In genomic region chr11:104707084-104707483, GRCm38 (mm10) we compare ENCODE assay signal across 16 mouse cellular contexts. TPM values are rescaled to one million over a fixed set of nuclear protein-coding genes. Genes with fewer than 3 reads are reported as not detected.
DNase-seq lines count a peak whose midpoint lies in the region; ATAC-seq and TF ChIP-seq lines count a peak whose summit lies in the region.
"Had no signal": no experiment of that assay in that cellular context is flagged by ENCODE, and none has a peak within 500 bp of the region (broad histone marks: within the 10 kb centered on the region; RNA-seq: fewer than 3 reads in every experiment).

No protein-coding gene starts in this region.

- H3K79me2 ChIP-seq in CH12.LX (replicated peaks; ENCODE audit: control insufficient read depth, extremely low read depth, insufficient read depth, poor library complexity, severe bottlenecking) (no peaks in the 10 kb centered on the region), MEL (ENCODE audit: control insufficient read depth, insufficient read depth, low read length, poor library complexity) (no peaks in the 10 kb centered on the region)

- H3K4me1 ChIP-seq in kidney, postnatal 0 days (replicated peaks; ENCODE audit: insufficient read depth, low read length) = 0 out of 2 replicates have a peak, but pooled peaks cover 2% of the 10 kb centered on the region
- H3K4me1 ChIP-seq in CH12.LX (ENCODE audit: control insufficient read depth in 1 of 2, insufficient read depth in 2 of 2) (peaks cover 0 to 4% of the 10 kb centered on the region in 2 experiments; a peak in 2 of 4 replicates), MEL (ENCODE audit: control insufficient read depth in 1 of 2, insufficient read depth in 2 of 2, low read length in 2 of 2) (peaks cover 3 to 4% of the 10 kb centered on the region in 2 experiments; a peak in 2 of 4 replicates)
- no peaks in the 10 kb centered on the region for H3K4me1 ChIP-seq in heart, embryonic 11.5 days (ENCODE audit: control insufficient read depth, insufficient read depth, low read length)
- H3K4me1 ChIP-seq: embryonic facial prominence, embryonic 10.5 days; heart, embryonic 13.5 days; hindbrain, embryonic 12.5 days; liver, embryonic 15.5 days had no signal

- no peaks in the 10 kb centered on the region; the same call in 1 of the 2 replicates for H3K27me3 ChIP-seq in kidney, postnatal 0 days (ENCODE audit: insufficient read depth, low read length)
- H3K27me3 ChIP-seq in CH12.LX (replicated peaks) (no peaks in the 10 kb centered on the region), MEL (ENCODE audit: control insufficient read depth in 1 of 2, insufficient read depth in 2 of 2, low read length in 2 of 2) (peaks cover 0 to 5% of the 10 kb centered on the region in 2 experiments; a peak in 2 of 4 replicates)
- no peaks in the 10 kb centered on the region for H3K27me3 ChIP-seq in heart, embryonic 11.5 days (ENCODE audit: control insufficient read depth, insufficient read depth, low read length)
- H3K27me3 ChIP-seq: heart, embryonic 13.5 days; hindbrain, embryonic 12.5 days; liver, embryonic 15.5 days had no signal

- no peak overlapping the region for H3K4me3 ChIP-seq in kidney, postnatal 0 days (replicated peaks; ENCODE audit: low read depth, low read length)
- H3K4me3 ChIP-seq in CH12.LX (replicated peaks in 1 of 3; ENCODE audit: low read depth in 2 of 3, low read length in 2 of 3, poor library complexity in 1 of 3) = no peak overlapping the region
- H3K4me3 ChIP-seq in MEL (ENCODE audit: control insufficient read depth in 1 of 2, insufficient read depth in 1 of 2, low read depth in 2 of 2, low read length in 2 of 2) = no peak overlapping the region
- no peak overlapping the region for H3K4me3 ChIP-seq in heart, embryonic 11.5 days (ENCODE audit: low read depth, low read length)
- H3K4me3 ChIP-seq: embryonic facial prominence, embryonic 10.5 days; heart, embryonic 13.5 days; hindbrain, embryonic 12.5 days; liver, embryonic 15.5 days had no signal

- no peaks in the 10 kb centered on the region for H3K36me3 ChIP-seq in kidney, postnatal 0 days (ENCODE audit: insufficient read depth, low read length)
- no peaks in the 10 kb centered on the region for H3K36me3 ChIP-seq in CH12.LX (replicated peaks in 1 of 2; ENCODE audit: control insufficient read depth in 1 of 2, insufficient read depth in 1 of 2, low read length in 1 of 2)
- no peaks in the 10 kb centered on the region for H3K36me3 ChIP-seq in MEL (ENCODE audit: control insufficient read depth in 1 of 2, insufficient read depth in 2 of 2, low read length in 2 of 2)
- H3K36me3 ChIP-seq in heart, embryonic 11.5 days (ENCODE audit: control insufficient read depth, insufficient read depth, low read length) = no peaks in the 10 kb centered on the region
- H3K36me3 ChIP-seq: embryonic facial prominence, embryonic 10.5 days; heart, embryonic 13.5 days; hindbrain, embryonic 12.5 days; liver, embryonic 15.5 days had no signal

- no peak for TF ChIP-seq POLR2A in CH12.LX (IDR thresholded peaks at IDR 0.05; ENCODE audit: low read depth, low read length)
- TF ChIP-seq POLR2A in MEL (IDR thresholded peaks at IDR 0.05; ENCODE audit: control insufficient read depth in 1 of 2, insufficient read depth in 1 of 2, low read depth in 1 of 2, low read length in 2 of 2, poor library complexity in 1 of 2) = no peak

- H3K9ac ChIP-seq in kidney, postnatal 0 days (ENCODE audit: low read depth, low read length) = no peak overlapping the region
- H3K9ac ChIP-seq in CH12.LX (ENCODE audit: insufficient read depth, low read depth) (no peak overlapping the region), MEL (ENCODE audit: control insufficient read depth, low read depth, low read length, poor library complexity, severe bottlenecking) (no peak overlapping the region)
- H3K9ac ChIP-seq in heart, embryonic 11.5 days (ENCODE audit: low read depth, low read length) = no peak overlapping the region
- H3K9ac ChIP-seq: heart, embryonic 13.5 days; hindbrain, embryonic 12.5 days; liver, embryonic 15.5 days had no signal

- no peak overlapping the region for H3K4me2 ChIP-seq in kidney, postnatal 0 days (ENCODE audit: low read length)
- no peak overlapping the region for H3K4me2 ChIP-seq in CH12.LX (ENCODE audit: insufficient read depth, low read depth, poor library complexity, severe bottlenecking)
- H3K4me2 ChIP-seq in heart, embryonic 11.5 days = no peak overlapping the region
- H3K4me2 ChIP-seq: heart, embryonic 13.5 days; hindbrain, embryonic 12.5 days; liver, embryonic 15.5 days had no signal

- no peak for DNase-seq in kidney, postnatal 0 days (ENCODE audit: low spot score)
- no peak for DNase-seq in kidney, postnatal 25 days
- DNase-seq in CH12.LX (ENCODE audit: extremely low read depth) = peak; percentile 42
- DNase-seq in MEL (ENCODE audit: low read depth, low spot score) = peak; percentile 32
- no peak for DNase-seq in left cerebral cortex, adult 9 months (ENCODE audit: low spot score in 2 of 2)
- DNase-seq: cerebellum, adult 2 months; kidney, adult 18-20 months; left cerebral cortex, postnatal 4 days; thymus, adult 18-20 months had no signal

- dilution Hi-C loops in CH12.LX (cut with MboI; ENCODE audit: extremely low pct_ligation_motif_present, extremely low pct_unique_long_range_greater_than_20kb, low sequenced_read_pairs) = no loop called here

- no peak for ATAC-seq in kidney, postnatal 0 days (replicated peaks; ENCODE audit: low FRiP score, low read depth)
- peak; percentile 50; the same call in 1 of the 2 replicates for ATAC-seq in megakaryocyte progenitor cell, adult 5-6 weeks (replicated peaks; ENCODE audit: poor library complexity)
- ATAC-seq in heart, embryonic 11.5 days (replicated peaks; ENCODE audit: insufficient number of reproducible peaks, low FRiP score, low TSS enrichment) = no peak

- H3K9me3 ChIP-seq in kidney, postnatal 0 days (replicated peaks; ENCODE audit: low read length) = no peaks in the 10 kb centered on the region
- no peaks in the 10 kb centered on the region for H3K9me3 ChIP-seq in CH12.LX (replicated peaks; ENCODE audit: low read length)
- H3K9me3 ChIP-seq in MEL (replicated peaks; ENCODE audit: insufficient read depth, low read length) = no peaks in the 10 kb centered on the region
- no peaks in the 10 kb centered on the region for H3K9me3 ChIP-seq in heart, embryonic 11.5 days (replicated peaks; ENCODE audit: control insufficient read depth, low read length)
- H3K9me3 ChIP-seq: embryonic facial prominence, embryonic 10.5 days; heart, embryonic 13.5 days; hindbrain, embryonic 12.5 days; liver, embryonic 15.5 days had no signal

- in situ Hi-C loops in CH12.LX (cut with MboI; ENCODE audit: low pct_ligation_motif_present, low pct_unique_long_range_greater_than_20kb, low sequenced_read_pairs) = no loop called here

- 78% methylated on average over 2 of the region's 2 CpGs for WGBS in kidney, postnatal 0 days
- WGBS in heart, embryonic 11.5 days (ENCODE audit: insufficient replicate concordance) = 60% methylated on average over 2 of the region's 2 CpGs

- TF ChIP-seq RAD21 in CH12.LX (IDR thresholded peaks at IDR 0.05; ENCODE audit: low read depth, low read length) (peak; percentile 51), MEL (IDR thresholded peaks at IDR 0.05; ENCODE audit: low read depth, low read length) (peak; percentile 26)

- peak; percentile 46 for TF ChIP-seq CTCF in kidney, postnatal 0 days (IDR thresholded peaks at IDR 0.05; ENCODE audit: low read depth)
- TF ChIP-seq CTCF in CH12.LX (conservative IDR thresholded peaks at IDR 0.05 in 1 of 2, IDR thresholded peaks at IDR 0.05 in 1 of 2; ENCODE audit: low read depth in 2 of 2, low read length in 2 of 2) (peak; percentile 30 to 65; a peak in 2 of 4 replicates), MEL (IDR thresholded peaks at IDR 0.05 in 2 of 3, conservative IDR thresholded peaks at IDR 0.05 in 1 of 3; ENCODE audit: control insufficient read depth in 1 of 3, insufficient read depth in 1 of 3, low read depth in 2 of 3, low read length in 3 of 3, poor library complexity in 1 of 3, severe bottlenecking in 1 of 3) (peak; percentile 9 to 47 (median 41); a peak in 5 of 6 replicates)

- no peak overlapping the region for H3K27ac ChIP-seq in kidney, postnatal 0 days
- H3K27ac ChIP-seq in CH12.LX (ENCODE audit: insufficient read depth, low read depth) (no peak overlapping the region), MEL (ENCODE audit: control insufficient read depth, low read depth, low read length) (no peak overlapping the region)
- no peak overlapping the region for H3K27ac ChIP-seq in heart, embryonic 11.5 days (ENCODE audit: low read depth, low read length)
- H3K27ac ChIP-seq: embryonic facial prominence, embryonic 10.5 days; heart, embryonic 13.5 days; hindbrain, embryonic 12.5 days; liver, embryonic 15.5 days had no signal

- TF ChIP-seq EP300 in CH12.LX (IDR thresholded peaks at IDR 0.05; ENCODE audit: low read length) = no peak
- TF ChIP-seq EP300 in MEL (IDR thresholded peaks at IDR 0.05; ENCODE audit: low read depth in 1 of 2, low read length in 2 of 2) = no peak

TF ChIP-seq in CH12.LX, 34 proteins besides CTCF, POLR2A, EP300 and RAD21:
- TF ChIP-seq SMC3 (IDR thresholded peaks at IDR 0.05; ENCODE audit: low read depth, low read length) (peak; percentile 53), TCF12 (IDR thresholded peaks at IDR 0.05; ENCODE audit: low read depth, low read length) (no peak)
TF ChIP-seq in CH12.LX: peak in this region for 1.

TF ChIP-seq in MEL, 35 proteins besides CTCF, POLR2A, EP300 and RAD21:
- TF ChIP-seq SMC3 (IDR thresholded peaks at IDR 0.05; ENCODE audit: low read depth, low read length) (peak; percentile 32), USF2 (IDR thresholded peaks at IDR 0.05; ENCODE audit: borderline replicate concordance in 1 of 2, insufficient read depth in 1 of 2, low read depth in 1 of 2, low read length in 2 of 2) (no peak)
TF ChIP-seq in MEL: peak in this region for 1.

RNA-seq across cellular contexts. Expression of gene Gm11639, which starts 21.6 kb away (rescaled TPM):
- 0.01 TPM in 2 replicates for polyA plus RNA-seq in kidney, postnatal 0 days (2015; fragmentation: Nextera tagmentation; extraction: Ambion mirVana)
- total RNA-seq in CH12.LX (2012; rRNA removed) = 0.21 and 0.29 TPM in 2 replicates
- 0.26 and 0.32 TPM in 2 replicates for total RNA-seq in CH12.LX (2014; rRNA removed)
- polyA plus RNA-seq in CH12.LX (2012; ENCODE audit: insufficient read length, low read depth) = 0.67 and 0.79 TPM in 2 replicates
- not detected in 2 replicates for total RNA-seq in MEL (2012; rRNA removed)
- polyA plus RNA-seq in MEL (2012; ENCODE audit: insufficient read depth in 1 of 2, insufficient read length in 2 of 2, low read depth in 1 of 2, low replicate concordance in 2 of 2, missing spikeins in 1 of 2) = not detected
- not detected in 2 replicates for total RNA-seq in megakaryocyte progenitor cell, adult 5-6 weeks (2015)
- total RNA-seq in megakaryocyte progenitor cell, adult 5-6 weeks (2017) = 0.07 TPM in 1 of 2 replicates, not detected in the other
- 0.03 TPM in 1 of 2 replicates, not detected in the other for polyA plus RNA-seq in heart, embryonic 11.5 days (2014; fragmentation: Nextera tagmentation; extraction: Ambion mirVana)
- total RNA-seq: monocyte, adult 5-6 weeks had no signal
- polyA plus RNA-seq: embryonic facial prominence, embryonic 10.5 days; hindbrain, embryonic 12.5 days had no signal

Comparison
In these comparisons a context has a peak if more than half of its experiments do, and no peak if none do; other contexts are left out.
1. DNase-seq: peak in CH12.LX (single experiment) and MEL (single experiment); none in kidney, postnatal 0 days (single experiment), kidney, postnatal 25 days (0 of 2) and left cerebral cortex, adult 9 months (0 of 2).
2. Peak in every context shown above with its lines, with median percentiles within 50 percentile points of each other: CTCF ChIP-seq.